Mouse (Mus musculus): ENCODE data around the gene Olfr524.

Gene Olfr524

DNA sequence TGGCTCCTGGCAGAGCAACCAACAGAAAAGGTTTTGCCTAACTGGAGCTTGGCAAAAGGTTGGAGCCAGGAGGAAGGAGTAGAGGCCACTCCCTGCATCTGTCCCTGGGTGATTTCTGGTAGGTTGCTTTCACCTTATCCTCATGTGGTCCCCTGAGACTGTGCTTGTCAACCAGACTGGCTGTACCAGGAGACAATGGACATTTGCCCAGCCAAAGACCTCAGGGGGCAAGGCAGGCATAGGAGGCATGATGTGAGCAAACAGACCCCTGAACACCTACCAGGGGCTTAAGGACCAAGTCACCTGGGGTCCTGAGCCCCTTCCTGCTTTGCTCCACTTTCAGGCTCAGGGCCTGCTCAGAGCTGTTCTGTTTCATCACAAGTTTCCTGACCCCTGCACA, at the start of gene Olfr524:
TSS of gene Olfr524 (minus strand) at position 101 of the 400 bp plus-strand sequence.
- no peak for DNase-seq

DNA sequence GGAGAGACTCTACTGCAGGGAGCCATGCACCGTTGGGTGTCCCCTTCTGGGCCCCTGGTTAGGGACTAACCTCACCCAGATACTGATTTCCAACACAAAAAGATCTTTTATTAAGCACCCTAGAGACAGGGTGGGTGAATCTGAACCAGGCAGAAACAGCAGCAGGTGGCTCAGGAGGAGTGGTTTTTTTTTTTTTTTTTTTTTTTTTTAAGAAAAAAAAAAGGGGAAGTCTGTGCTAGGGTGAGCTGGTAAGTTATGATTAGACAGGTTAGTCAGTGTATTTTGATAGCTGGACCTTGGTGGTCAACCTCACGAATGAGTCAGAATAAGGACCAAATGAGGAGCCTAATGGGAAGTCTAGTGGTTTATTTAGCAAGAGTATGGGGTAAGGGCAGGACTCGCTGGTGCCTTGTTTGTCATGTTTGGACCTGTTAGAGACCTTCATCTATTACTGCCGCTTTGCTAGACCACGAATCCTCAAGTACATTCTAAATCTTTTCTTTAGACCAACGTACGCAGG, 48.1 kb upstream of the Olfr524 start:
- no peak for DNase-seq

DNA sequence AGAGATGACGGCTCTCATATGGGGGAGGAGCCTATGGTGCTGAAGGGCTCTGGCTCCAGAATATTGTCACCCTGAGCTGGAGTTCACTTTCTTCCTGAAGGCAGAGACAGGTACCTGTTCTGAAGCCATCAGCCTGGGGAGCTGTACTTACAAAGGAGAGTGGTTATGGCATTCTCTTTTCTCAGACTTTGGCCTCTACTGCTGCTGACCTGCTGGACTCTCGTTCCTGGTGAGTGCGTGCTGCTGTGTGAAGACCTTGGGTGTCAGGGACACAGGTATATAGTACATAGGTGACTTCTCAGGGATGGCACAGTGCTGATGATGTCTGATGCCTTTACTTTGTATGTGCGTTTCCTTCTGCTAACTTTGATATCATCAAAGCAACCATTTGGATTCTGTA, 41.5 kb upstream of the Olfr524 start, which contains the start of gene 5830411N06Rik:
TSS of gene 5830411N06Rik (plus strand) at position 69 of the 400 bp plus-strand sequence.
- no peak for DNase-seq

DNA sequence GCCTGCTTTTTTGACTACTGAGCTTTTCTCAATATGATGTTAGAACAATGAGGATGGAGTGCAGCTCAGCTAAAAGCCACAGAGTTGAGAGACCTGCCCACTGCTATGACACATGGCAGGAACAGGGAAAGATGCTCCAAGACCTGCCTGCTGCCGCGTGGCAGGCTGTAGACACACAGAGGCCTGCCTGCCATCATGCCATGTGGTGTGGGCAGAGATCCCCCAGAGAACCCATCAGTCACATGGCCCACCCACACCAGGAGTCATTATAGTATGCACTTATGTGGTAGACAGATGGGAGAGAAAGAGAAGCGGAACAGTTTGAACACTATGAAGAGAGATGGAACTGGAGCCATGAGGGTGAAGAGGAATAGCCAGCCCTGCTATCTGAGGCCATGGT, 27.9 kb upstream of the Olfr524 start:
- DNase-seq = no peak

DNA sequence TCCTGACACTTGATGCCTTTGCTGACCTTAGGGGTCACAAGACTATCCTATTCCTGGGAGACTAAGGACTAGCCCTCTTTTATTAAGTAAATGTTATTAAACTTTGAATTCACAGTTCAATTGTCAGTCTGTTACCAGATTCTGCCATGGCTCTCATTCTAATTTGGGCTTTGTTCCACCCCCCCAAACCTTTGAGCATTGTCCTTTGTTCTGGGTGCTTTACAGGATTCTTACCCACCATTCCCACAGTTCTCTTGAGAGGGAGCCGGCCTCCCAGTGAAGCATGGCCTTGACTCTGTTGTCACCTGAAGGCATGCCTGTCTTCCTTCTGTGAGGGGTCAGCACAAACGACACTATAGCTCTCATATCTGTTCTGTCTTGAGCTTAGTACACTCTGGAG, 25.3 kb upstream of the Olfr524 start:
- DNase-seq = no peak

DNA sequence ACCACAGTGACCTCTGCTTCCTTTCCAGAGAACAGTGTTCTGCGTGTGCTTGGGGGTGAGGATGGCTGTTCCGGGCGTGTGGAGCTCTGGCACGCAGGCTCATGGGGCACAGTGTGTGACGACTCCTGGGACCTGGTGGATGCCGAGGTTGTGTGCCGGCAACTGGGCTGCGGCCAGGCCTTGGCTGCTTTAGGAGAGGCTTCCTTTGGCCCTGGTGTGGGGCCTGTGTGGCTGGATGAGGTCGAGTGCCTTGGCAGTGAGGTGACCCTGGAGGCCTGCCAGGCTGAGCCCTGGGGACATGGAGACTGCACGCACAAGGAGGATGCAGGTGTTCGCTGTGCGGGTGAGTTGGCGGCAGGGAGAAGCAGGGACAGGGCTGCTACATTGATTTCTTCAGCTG, 22.7 kb upstream of the Olfr524 start:
- DNase-seq = no peak

DNA sequence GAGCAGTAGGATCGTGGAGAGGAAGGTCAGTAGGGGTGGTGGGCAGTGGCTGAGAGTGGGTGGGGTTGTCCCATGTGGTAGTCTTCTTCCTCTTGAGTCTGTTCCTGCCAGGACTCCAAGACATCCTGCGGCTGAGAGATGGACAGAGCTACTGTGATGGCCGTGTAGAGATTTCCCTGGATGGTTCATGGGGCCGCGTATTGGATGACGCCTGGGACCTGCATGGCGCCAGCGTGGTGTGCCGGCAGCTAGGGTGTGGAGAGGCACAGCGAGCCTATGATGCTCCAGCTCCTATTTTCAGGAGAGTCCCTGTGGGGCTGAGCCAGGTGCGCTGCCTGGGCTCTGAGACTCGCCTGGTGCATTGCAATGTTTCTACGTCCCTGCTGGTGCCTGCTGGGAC, 18.4 kb upstream of the Olfr524 start:
- no peak for DNase-seq

DNA sequence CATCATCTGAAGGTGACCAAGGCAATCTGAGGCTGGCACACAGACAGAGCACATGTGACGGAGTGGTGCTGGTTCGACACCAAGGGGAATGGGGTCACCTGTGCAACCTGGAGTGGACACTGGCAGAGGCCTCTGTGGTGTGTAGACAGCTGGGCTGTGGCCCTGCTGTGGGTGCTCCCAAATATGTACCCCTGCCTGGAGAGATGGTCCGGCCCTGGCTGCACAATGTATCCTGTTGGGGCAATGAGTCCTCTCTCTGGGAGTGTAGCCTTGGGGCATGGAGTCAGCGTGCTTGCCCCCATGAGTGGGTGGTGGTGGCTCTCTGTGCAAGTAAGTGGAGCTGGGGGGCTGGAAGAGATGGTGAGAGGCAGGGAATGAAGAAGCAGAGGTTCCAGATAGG, 14.6 kb upstream of the Olfr524 start:
- no peak for DNase-seq

DNA sequence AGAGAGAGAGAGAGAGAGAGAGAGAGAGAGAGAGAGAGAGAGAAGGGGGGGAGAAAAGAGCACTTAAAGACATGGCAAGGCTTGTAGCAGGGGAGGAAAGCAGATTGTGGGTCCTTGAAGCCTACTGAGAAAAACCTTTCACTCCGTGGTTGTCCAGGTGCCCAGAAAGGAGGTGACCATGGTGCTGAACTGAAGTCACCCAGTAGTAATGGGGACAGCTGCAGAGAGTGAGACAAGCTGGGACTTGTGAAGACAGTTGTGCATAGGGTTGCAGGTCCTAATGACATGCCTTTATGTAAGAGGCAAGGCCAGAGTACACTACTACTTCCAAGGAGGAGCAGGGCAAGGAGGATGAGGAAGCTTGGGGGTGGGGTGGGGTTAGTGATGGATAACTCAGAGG, 13.5 kb upstream of the Olfr524 start:
- DNase-seq = no peak

DNA sequence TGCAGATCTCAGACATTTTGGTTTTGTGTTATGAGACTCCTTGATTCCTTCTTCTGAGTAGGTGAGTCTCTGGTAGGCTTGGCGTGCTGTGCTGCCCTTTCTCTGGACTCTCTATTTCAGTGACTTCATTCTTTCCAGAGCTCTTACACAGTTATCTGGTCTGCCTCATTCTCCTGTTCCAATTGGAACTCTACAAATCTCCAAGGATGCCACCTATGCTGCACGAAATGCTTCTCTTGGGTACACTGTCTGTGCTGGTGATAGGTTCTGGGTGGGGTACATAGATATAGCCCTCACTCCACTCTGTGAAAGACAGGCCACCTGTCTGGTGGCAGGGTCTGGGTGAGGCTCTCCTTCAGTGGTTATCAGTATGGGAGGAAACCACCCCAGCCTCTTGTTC, 12.2 kb upstream of the Olfr524 start, which contains the start of gene Cd163l1:
TSS of gene Cd163l1 (plus strand) at position 301 of the 400 bp plus-strand sequence.
- DNase-seq = no peak

DNA sequence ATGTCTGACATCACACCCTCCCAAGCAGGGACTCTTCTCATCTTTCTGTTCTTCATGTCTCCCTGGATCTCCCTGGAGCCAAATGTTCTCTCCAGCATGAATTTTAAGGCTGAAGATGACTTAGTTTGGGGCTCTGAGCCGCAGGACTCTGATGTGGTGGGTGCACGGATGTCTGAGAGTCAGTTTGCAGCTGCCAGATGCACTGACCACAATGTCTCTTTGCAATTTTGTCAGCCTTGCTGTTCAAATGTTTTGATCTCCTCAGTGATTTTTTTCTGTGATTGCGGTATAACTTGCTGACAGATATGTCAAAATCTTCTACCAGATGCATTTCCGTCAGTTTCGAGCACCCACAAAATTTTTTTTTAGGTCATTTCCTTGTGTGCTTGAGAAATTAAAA, 8.1 kb upstream of the Olfr524 start:
- DNase-seq = peak; percentile 12

DNA sequence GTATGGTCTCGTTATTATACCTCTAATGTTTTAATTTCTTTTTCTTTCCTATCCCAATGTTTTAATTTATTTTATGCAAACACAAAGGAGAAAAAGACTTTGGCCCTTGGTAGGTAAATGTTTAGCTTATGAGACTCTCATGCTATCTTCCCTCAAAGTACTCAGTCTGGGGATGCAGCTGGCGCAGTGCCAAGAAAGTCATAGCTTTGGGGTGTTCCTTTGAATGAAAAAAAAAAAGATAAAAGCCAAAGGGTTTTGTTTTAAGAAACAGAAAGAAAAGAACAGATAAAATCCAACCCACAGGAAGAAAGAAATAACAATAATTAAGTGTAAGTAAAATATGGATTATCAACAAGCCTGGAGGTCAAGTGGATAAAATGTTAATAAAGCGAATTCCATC, 2.9 kb upstream of the Olfr524 start:
- peak; percentile 56 for DNase-seq

DNA sequence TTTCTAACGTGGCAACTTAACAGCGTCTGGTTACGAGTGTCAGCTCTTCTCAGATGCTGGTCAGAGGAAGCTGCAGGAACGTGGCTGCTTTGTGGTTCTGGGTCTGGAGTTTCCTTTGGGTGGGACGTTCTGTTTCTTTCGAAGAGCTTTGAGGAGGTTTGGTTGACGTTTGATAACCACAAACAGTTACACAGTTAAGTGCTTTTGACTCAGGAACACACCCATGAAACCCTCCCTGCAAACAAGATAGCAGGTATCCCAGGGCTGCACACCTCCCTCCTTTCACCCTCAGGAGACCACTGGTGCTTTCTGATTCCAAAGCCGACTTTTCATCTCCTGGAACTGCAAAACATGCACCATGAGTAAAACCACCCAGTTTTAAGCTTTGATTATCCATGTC, 2.4 kb upstream of the Olfr524 start:
- peak; percentile 23 for DNase-seq

DNA sequence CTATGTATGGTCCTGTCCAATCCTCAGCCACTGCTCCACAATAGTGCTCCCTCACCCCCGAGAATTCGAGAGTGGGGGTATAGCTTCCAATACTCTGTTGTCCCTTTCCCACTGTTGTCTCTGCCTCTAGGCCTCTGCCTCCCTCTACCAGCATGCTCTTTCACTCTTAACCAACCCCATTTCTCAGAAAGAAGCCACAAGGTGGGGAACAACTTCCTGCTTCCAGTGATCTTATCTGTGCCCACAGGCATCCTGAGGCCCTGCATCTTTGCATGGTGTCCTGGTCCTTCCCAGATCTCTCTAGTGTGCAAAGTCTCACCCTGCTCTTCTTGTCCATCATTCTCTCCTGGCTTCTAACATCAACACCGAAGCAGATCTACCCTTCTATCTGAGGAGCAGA, 1.1 kb upstream of the Olfr524 start:
- peak; percentile 21 for DNase-seq

DNA sequence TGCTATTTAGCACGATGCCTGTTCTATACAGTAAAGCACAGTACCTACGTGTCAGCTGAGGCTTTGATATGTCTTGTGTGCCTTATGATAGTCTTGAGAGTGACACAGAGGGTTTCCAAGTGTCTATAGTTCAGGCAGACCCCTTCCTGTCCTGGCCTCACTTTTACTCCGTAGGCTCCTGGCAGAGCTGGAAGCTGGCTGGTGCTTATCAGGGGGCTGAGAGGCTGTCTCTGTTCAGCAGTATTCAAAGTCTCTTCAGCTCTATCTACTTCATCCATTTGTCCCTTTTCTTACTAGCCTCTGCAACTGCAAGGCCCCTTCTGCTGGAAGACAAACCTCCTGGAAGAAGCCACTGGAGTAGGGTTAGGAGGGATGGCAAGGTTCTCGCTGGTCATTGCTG, 4.7 kb downstream of the Olfr524 start:
- DNase-seq = no peak

DNA sequence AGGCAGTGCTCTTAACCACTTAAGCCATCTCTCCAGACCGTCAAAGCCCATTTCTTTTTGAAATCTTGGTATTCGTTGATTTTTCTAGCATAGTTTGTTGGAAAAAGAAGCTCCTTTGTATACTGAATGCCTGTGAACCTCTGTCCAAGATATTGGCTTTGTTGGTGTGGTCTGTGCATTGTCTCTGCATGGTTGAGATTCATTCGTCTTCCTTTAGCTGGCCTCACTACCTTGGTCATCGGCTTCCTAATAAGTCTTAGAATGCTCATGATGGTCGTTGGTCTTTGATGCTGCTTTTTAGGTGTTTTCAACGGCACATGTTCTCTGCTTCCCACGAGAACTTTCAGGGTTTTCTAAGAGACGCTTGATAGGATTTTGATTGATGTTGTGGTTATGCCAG, 9.8 kb downstream of the Olfr524 start:
- no peak for DNase-seq

DNA sequence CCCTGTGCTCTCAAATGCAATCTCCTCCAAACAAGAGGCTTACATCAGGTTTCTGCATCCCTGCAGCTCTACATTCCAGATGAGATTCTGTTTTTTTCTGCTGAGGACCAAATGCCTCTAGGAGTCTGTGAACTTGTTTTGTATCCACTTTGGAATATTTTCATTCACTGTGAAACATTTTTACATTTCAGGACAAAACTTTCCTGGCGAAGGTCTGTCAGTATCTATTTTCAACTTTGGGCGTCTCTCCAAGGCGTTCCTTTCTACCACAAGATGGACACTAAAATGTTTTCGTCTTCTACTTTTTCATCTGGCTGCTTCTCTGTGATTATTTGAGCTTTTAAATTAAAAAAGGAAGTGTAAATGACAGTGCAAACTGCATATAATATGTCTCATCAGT, 11.7 kb downstream of the Olfr524 start:
- DNase-seq = no peak

DNA sequence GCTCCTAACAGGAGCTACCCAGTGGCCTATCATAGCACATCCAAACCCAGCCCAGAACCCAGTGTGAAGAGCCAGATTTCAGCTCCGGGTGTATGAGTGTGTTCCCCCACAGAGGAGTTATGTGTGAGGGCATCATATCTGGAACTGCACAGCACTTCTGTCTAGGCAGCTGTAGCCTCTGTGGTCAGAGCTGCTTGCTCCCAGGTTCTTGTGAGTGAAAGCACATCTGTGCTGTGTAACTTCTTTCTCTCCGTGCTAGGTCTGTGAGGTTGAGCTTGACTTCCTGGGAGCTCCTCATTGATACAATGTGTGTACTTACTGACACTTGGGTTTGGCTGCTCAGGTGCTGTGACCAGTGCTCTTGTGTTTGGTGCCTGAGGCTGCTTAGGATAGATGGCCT, 12.9 kb downstream of the Olfr524 start:
- DNase-seq = peak; percentile 18

DNA sequence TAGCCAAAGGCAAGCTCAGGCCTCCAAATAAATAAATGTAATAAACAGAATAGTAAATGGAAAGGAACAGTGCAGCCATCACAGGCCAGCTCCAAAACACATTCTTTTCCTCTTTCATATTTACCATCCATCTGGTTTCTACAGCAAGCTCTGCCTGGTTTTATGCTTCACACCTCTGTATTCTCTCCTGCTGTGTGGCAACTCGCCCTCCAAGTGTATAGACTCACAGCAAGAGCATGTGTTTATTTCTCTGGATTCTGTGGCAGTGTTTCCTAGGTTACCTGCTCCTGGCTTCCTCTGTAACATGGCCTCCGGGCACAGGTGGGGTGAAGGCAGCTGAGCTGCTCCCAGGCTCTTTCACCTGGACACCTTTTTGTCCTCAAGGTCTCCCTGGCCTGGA, 13.3 kb downstream of the Olfr524 start:
- DNase-seq = no peak

DNA sequence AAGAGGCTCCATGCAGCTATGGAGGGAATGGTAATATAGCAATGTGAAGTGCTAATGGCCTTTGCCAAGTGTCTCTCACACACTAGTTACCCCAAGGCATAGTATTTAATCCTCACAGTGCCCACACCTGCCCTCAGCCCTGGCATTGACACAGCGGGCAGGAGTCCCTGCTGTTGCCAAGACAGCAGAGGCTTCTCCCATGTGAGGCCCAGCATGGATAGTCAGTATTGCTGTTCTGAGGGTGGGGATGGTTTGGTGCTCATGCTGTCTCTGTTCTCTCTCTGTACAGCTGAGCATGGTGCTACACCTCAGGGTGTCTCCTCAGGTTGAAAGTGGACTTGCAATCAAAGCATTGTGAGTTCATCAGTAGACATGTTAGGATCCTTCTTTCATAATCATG, 15.3 kb downstream of the Olfr524 start:
- no peak for DNase-seq

DNA sequence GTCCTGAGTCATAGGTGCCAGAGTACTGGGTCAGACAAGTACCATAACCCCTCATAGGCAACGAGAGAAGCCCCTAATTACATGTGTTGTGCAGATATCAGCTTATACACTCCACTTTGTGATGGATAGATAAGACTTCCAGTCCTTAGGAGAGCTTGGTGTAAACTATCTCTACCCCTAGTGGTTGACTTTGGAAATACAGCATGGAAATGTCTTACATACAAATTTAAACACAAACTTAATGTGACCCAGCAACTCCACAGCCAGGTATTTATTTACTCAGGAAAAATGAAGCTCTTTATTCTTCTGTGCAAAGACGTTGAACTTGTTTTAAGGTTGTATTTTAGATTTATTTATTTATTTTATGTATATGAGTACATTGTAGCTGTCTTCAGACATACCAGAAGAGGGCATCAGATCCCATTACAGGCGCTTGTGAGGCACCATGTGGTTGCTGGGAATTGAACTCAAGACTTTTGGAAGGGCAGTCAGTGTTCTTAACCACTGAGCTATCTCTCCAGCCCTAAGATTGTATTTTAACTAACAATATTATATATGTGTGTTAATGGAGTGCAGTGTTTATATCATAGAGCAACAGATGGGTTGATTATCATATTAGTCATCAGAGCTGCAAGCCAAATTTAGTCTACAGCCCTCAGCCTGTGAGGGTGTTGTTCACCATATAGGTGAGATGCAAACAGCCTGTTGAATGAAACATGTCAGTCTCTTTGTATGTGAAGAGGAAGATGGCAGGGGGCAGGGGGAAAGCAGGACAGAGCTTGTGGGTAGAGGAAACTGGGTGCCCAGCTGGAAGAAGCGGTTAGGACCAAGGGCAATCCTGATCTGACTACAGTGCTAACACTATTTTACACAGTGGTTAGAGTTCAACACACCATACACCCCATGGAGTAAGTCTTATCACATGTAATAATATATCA, 17.1 kb downstream of the Olfr524 start:
- DNase-seq = no peak

DNA sequence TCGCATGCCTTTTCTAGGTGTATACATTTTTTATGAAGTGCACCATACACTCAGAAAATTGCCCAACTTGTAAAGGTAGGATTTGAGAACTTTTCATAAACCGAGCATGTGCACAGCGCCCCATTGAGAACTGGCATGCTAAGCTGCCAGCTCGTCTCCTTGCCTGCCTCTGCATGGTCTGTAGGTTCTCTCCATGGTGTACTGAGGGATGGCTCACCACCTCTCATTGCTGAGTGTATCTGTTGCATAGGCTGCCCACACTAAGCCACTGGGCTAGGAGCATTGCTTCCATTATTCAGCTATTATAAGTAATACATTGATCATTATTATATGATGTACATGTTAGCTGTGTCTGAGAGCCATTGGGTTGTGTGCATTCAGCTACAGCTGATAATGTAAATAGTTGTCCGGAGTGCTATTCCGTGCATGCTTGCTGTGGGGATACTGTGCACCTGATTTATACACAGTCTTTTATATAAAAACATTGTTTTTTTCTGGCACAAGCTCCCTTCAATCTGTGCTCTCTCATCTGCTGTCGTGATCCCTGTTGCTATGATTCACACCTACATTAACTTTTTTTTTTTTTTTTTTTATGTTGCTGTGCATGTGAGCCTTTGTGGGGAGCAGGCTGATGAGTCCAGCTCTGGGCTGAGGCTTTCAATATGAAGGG, 17.9 kb downstream of the Olfr524 start:
- DNase-seq = no peak

DNA sequence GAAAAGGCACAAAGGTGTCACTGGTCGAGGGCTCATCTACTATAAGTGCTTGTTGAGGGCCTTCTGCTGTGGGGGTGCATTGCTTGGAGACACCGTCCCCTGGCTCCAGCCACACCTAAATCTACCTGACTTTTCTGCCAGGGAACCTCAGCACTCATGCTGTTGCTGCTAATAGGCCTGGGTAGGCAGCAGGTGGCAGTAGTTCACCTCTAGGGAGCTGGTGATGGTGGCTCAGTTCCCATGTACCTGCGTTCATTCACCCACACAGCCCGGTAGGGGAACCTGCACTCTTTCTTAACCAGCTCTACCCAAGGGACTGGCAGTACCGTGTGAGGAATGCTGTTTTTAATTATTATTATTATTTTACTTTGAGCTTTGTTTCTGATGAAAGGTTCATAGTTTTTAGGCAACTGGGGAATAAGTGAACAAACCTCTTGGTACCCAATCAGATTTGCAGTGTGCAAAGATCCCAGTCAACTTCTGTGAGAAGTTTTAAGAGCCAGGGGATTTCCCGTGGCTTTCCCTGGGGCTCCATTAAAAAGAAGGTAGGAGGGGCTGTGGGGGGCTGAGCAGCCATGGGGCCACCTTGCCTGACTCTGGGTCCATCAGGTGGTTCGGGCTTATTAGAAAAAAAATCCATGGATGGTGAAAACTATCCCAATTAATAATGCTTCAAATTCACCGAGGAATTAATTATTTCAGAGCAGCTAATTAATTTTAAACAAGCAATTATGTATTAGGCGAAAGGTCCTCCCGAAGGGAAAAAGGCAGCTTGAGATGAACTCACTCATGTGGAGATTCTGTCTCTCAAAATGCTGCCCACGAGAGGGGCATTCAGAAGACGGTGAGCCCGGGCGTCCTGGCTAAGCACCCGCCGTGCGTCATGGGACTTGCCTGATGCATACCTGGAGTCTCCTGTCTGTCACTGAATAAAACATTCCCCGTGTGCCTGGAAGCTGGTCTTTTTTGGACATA, 18.8 kb downstream of the Olfr524 start:
- peak; percentile 66 for DNase-seq

Data from thymus, postnatal 14 days (tissue).